ENCODE assay signal across 13 mouse cellular contexts in genomic region chr14:80213666-80214065, GRCm38 (mm10).
"Had no signal": no experiment of that assay in that cellular context is flagged by ENCODE, and none has a peak within 500 bp of the region (broad histone marks: within the 10 kb centered on the region; RNA-seq: fewer than 3 reads in every experiment).

No protein-coding gene starts in this region.

- H3K4me1 ChIP-seq: liver, embryonic 12.5 days had no signal

- H3K4me2 ChIP-seq: liver, embryonic 12.5 days; lung, embryonic 14.5 days; midbrain, embryonic 12.5 days had no signal

- H3K27me3 ChIP-seq: liver, embryonic 12.5 days had no signal

- DNase-seq: lung, adult 18-20 months; lung, postnatal 10 days; lung, postnatal 4 days; spleen, adult 18-20 months; thymus, adult 18-20 months; thymus, postnatal 14 days; thymus, postnatal 36 days had no signal

- H3K27ac ChIP-seq: liver, embryonic 12.5 days; liver, embryonic 14.5 days; midbrain, embryonic 10.5 days; midbrain, embryonic 12.5 days had no signal

- H3K9ac ChIP-seq: liver, embryonic 12.5 days; liver, embryonic 14.5 days; lung, embryonic 14.5 days; midbrain, embryonic 12.5 days had no signal

- ATAC-seq: liver, embryonic 12.5 days had no signal

- H3K4me3 ChIP-seq: liver, embryonic 12.5 days; midbrain, embryonic 10.5 days; midbrain, embryonic 12.5 days; myocyte had no signal

- H3K36me3 ChIP-seq: liver, embryonic 12.5 days; midbrain, embryonic 10.5 days; midbrain, embryonic 12.5 days had no signal

- H3K9me3 ChIP-seq: liver, embryonic 12.5 days; midbrain, embryonic 10.5 days; midbrain, embryonic 12.5 days had no signal
